Mouse (Mus musculus) limb, embryonic 12.5 days (tissue): ENCODE data around the gene Galnt15. TPM values are rescaled to one million over a fixed set of nuclear protein-coding genes. Genes with fewer than 3 reads are reported as not detected.
A peak's percentile ranks its signal among the peaks of the same experiment; 100 is the strongest.
"Not testable (repeated sequence)": the region's sequence is repeated elsewhere in the genome, so short reads cannot be mapped to it uniquely, and the experiment has no call there.

ENCODE experiments used
- ATAC-seq: fragments of 200-750 bp; cut with Nextera tagmentation; 2 replicates; pipeline ENCODE4 v1.8.0; 2017; ENCODE audit warnings: low read depth, moderate TSS enrichment; ENCODE audit not compliant: insufficient number of reproducible peaks, insufficient read depth, low FRiP score, low TSS enrichment
- H3K27ac ChIP-seq: fragments of 300-500 bp; sonication (generic); 2 replicates; pipeline ENCODE4 v1.5.1; 2016; ENCODE audit warnings: mild to moderate bottlenecking, moderate library complexity
- H3K27me3 ChIP-seq: fragments of 300-500 bp; sonication (generic); 2 replicates; pipeline ENCODE4 v1.6.1; 2016; ENCODE audit warnings: mild to moderate bottlenecking, moderate library complexity
- H3K36me3 ChIP-seq: fragments of 300-500 bp; sonication (generic); 2 replicates; pipeline ENCODE4 v1.6.1; 2016; ENCODE audit warnings: mild to moderate bottlenecking, moderate library complexity
- H3K4me1 ChIP-seq: fragments of 300-500 bp; sonication (generic); replicated peaks from 2 replicates; pipeline ENCODE4 v1.6.1; 2016
- H3K4me2 ChIP-seq: fragments of 300-500 bp; sonication (generic); 2 replicates; pipeline ENCODE4 v1.6.1; 2016; ENCODE audit warnings: mild to moderate bottlenecking, moderate library complexity
- H3K4me3 ChIP-seq: fragments of 300-500 bp; sonication (generic); replicated peaks from 2 replicates; pipeline ENCODE4 v1.5.1; 2016; ENCODE audit warnings: mild to moderate bottlenecking
- H3K9ac ChIP-seq: fragments of 300-500 bp; sonication (generic); replicated peaks from 2 replicates; pipeline ENCODE4 v1.6.1; 2016; ENCODE audit warnings: mild to moderate bottlenecking, moderate library complexity
- H3K9me3 ChIP-seq: fragments of 300-500 bp; sonication (generic); 2 replicates; pipeline ENCODE4 v1.6.1; 2016; ENCODE audit warnings: mild to moderate bottlenecking, moderate library complexity
- WGBS: fragments of 180-500 bp; shearing (Covaris S2); methylation state at CpG from one replicate; pipeline ENCODE4 v1.1.7; 2016; 5-methylcytosine and 5-hydroxymethylcytosine counted together
- polyA plus RNA-seq: library from polyadenylated mRNA; unstranded; fragments of >200 nt; fragmentation: Nextera tagmentation; extraction: Ambion mirVana; gene quantifications from 2 replicates; pipeline ENCODE4 v1.2.1, GENCODE M21; 2016

Galnt15 gene
- polyA plus RNA-seq, 1 experiment from 2014 or later: not detected

- 0 out of 2 replicates have a peak overlapping the region, but pooled peaks have one; percentile 12 for H3K27ac ChIP-seq
- no peak for ATAC-seq
- H3K36me3 ChIP-seq: no peaks in the 10 kb centered on the region
- H3K27me3 ChIP-seq: no peaks in the 10 kb centered on the region
- H3K4me1 ChIP-seq: peaks cover 7% of the 10 kb centered on the region
- no peak overlapping the region for H3K4me3 ChIP-seq
- WGBS: 53% methylated on average over 7 of the region's 7 CpGs
- H3K9ac ChIP-seq: no peak overlapping the region; the same call in 1 of the 2 replicates
- H3K4me2 ChIP-seq: no peak overlapping the region
- no peaks in the 10 kb centered on the region for H3K9me3 ChIP-seq
Measured at GRCm38 (mm10) chr14:32073901-32074300, 45.1 kb downstream of the Galnt15 start.

- no peak overlapping the region for H3K27ac ChIP-seq
- no peaks in the 10 kb centered on the region for H3K9me3 ChIP-seq
- H3K4me2 ChIP-seq: no peak overlapping the region
- no peak for ATAC-seq
- H3K27me3 ChIP-seq: no peaks in the 10 kb centered on the region
- no peak overlapping the region for H3K9ac ChIP-seq
- H3K4me3 ChIP-seq: no peak overlapping the region
- peaks cover 17% of the 10 kb centered on the region for H3K36me3 ChIP-seq
- WGBS: 50% methylated on average over 8 of the region's 8 CpGs
- H3K4me1 ChIP-seq: peaks cover 7% of the 10 kb centered on the region
Measured at GRCm38 (mm10) chr14:32076896-32077575, 48.2 kb downstream of the Galnt15 start.

GRCm38 (mm10) chr14:32081026-32081425 is 52.2 kb downstream of the Galnt15 start:
- Histone ChIP-seq H3K4me3 (no peak overlapping the region), H3K9me3 (no peaks in the 10 kb centered on the region), H3K4me1 (0 out of 2 replicates have a peak, but pooled peaks cover 6% of the 10 kb centered on the region), H3K36me3 (peaks cover 28% of the 10 kb centered on the region), H3K9ac (no peak overlapping the region), H3K27ac (no peak overlapping the region), H3K27me3 (no peaks in the 10 kb centered on the region), H3K4me2 (no peak overlapping the region)
- ATAC-seq: no peak
- 84% methylated on average over 10 of the region's 10 CpGs for WGBS

DNA sequence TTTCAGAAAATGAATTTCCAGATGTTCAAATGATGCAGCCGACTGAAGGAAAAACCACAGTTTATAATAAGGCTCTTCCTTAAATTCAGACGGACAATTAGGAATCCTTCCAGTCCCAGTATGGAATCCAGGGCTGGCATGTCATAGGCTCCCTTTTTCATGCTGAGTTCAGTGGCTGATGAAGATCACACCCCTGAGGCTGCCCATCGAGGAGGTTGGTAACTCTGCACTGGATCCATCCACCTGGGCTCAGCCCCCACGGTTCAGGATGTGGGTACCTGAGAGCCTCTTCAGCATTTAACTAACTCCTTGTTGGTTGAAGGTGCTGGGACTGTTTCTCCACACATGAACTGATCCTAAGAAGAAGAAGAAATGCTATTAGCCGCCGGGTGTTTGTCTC is 54.1 kb downstream of the Galnt15 start:
- 94% methylated on average over 6 of the region's 6 CpGs for WGBS
- no peak for ATAC-seq
- H3K36me3 ChIP-seq: peaks cover 28% of the 10 kb centered on the region

DNA sequence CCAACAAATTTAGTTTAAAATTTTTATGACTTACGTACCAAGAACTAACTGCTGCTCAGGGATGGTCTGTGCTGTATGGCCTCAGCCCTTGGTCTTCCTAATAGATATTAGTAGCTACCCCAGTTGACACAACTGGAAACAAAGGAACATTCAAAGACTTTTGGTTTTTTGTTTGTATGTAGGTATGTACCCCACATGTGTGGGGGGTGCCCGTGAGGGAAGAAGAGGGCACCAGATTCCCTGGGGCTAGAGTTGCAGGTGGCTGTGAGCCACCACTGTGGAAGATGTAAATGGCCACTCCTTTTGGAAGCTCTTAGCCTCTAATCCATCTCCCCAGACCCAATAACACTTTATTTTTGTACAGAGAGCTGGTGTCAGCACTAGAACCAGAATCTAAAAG is 54.7 kb downstream of the Galnt15 start:
- Histone ChIP-seq H3K4me2 (no peak overlapping the region), H3K9me3 (no peaks in the 10 kb centered on the region), H3K27ac (no peak overlapping the region), H3K36me3 (peaks cover 28% of the 10 kb centered on the region), H3K27me3 (no peaks in the 10 kb centered on the region), H3K4me1 (peaks cover 11% of the 10 kb centered on the region; the same call in 1 of the 2 replicates), H3K4me3 (no peak overlapping the region), H3K9ac (no peak overlapping the region)
- ATAC-seq: no peak
- WGBS: 93% methylated on average over 2 of the region's 2 CpGs

More for the DNA sequence above, 54.1 kb downstream of the Galnt15 start:
- no peaks in the 10 kb centered on the region for H3K9me3 ChIP-seq
- no peak overlapping the region for H3K9ac ChIP-seq
- peaks cover 11% of the 10 kb centered on the region; the same call in 1 of the 2 replicates for H3K4me1 ChIP-seq
- H3K4me3 ChIP-seq: no peak overlapping the region
- H3K27me3 ChIP-seq: no peaks in the 10 kb centered on the region
- no peak overlapping the region for H3K4me2 ChIP-seq
- no peak overlapping the region for H3K27ac ChIP-seq

GRCm38 (mm10) chr14:32084761-32085485 is 56.1 kb downstream of the Galnt15 start, which contains the start of gene Oxnad1:
TSS of gene Oxnad1 (plus strand) at chr14:32085374.
- Histone ChIP-seq H3K27me3 (no peaks in the 10 kb centered on the region), H3K9me3 (no peaks in the 10 kb centered on the region), H3K27ac (peak within 1 kb of the TSS; percentile 79), H3K4me2 (peak within 1 kb of the TSS; percentile 64), H3K4me1 (peaks cover 11% of the 10 kb centered on the region; the same call in 1 of the 2 replicates), H3K4me3 (peak within 1 kb of the TSS; percentile 63), H3K9ac (peak within 1 kb of the TSS; percentile 57), H3K36me3 (peaks cover 28% of the 10 kb centered on the region)
- peak; percentile 97 for ATAC-seq
- WGBS: 2% methylated on average over 22 of the region's 22 CpGs

- Histone ChIP-seq H3K27ac (peak within 1 kb of the TSS; percentile 79), H3K9ac (peak within 1 kb of the TSS; percentile 57)
- WGBS: under 1% methylated on average over 43 of the region's 43 CpGs
Measured at GRCm38 (mm10) chr14:32085486-32086201, 56.9 kb downstream of the Galnt15 start, which contains the start of gene Dph3. TSS of gene Dph3 (minus strand) at chr14:32085729.

GRCm38 (mm10) chr14:32086226-32086625 is 57.4 kb downstream of the Galnt15 start:
- ATAC-seq: no peak
- H3K36me3 ChIP-seq: peaks cover 19% of the 10 kb centered on the region
- H3K27ac ChIP-seq: peak overlapping the region; percentile 78; the same call in 1 of the 2 replicates
- peak overlapping the region; percentile 57 for H3K9ac ChIP-seq
- peak overlapping the region; percentile 64 for H3K4me2 ChIP-seq
- H3K4me1 ChIP-seq: peaks cover 19% of the 10 kb centered on the region
- WGBS: 30% methylated on average over 8 of the region's 8 CpGs
- H3K9me3 ChIP-seq: no peaks in the 10 kb centered on the region
- H3K27me3 ChIP-seq: no peaks in the 10 kb centered on the region
- H3K4me3 ChIP-seq: peak overlapping the region; percentile 63

More at GRCm38 (mm10) chr14:32085486-32086201, 56.9 kb downstream of the Galnt15 start, which contains the start of gene Dph3:
- ATAC-seq: peak; percentile 97
- H3K4me1 ChIP-seq: peaks cover 13% of the 10 kb centered on the region; the same call in 1 of the 2 replicates
- H3K9me3 ChIP-seq: no peaks in the 10 kb centered on the region
- H3K4me3 ChIP-seq: peak within 1 kb of the TSS; percentile 63
- H3K4me2 ChIP-seq: peak within 1 kb of the TSS; percentile 64
- H3K27me3 ChIP-seq: no peaks in the 10 kb centered on the region
- H3K36me3 ChIP-seq: peaks cover 25% of the 10 kb centered on the region

DNA sequence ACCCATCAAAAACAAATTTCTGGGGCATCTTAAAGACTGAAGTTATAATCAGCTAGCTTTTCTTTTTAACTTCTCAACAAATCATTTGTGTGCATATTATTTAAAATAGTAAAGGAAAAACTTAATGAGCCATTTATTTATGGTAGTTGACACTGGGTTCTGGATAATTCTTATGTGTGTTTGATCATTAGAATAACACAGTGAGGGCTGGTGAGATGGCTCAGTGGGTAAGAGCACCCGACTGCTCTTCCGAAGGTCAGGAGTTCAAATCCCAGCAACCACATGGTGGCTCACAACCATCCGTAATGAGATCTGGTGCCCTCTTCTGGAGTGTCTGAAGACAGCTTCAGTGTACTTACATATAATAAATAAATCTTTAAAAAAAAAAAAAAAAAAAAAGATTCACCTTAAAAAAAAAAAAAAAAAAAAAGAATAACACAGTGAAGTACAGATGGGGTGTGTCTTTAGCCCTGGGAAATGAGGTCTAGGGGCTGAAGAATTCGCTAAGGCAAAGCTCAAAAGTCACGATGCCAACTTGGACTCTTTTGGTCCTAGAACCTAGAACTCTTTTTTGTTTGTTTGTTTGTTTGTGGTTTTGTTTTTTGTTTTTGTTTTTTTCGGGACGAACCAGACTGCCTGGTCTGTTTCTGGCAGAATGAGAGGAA is 58.9 kb downstream of the Galnt15 start:
- H3K9me3 ChIP-seq, H3K4me2 ChIP-seq, ATAC-seq, H3K9ac ChIP-seq, H3K27ac ChIP-seq, H3K4me3 ChIP-seq, H3K27me3 ChIP-seq: not testable (repeated sequence)
- H3K36me3 ChIP-seq: peaks cover 11% of the 10 kb centered on the region
- H3K4me1 ChIP-seq: peaks cover 25% of the 10 kb centered on the region
- WGBS: 90% methylated on average over 7 of the region's 7 CpGs

DNA sequence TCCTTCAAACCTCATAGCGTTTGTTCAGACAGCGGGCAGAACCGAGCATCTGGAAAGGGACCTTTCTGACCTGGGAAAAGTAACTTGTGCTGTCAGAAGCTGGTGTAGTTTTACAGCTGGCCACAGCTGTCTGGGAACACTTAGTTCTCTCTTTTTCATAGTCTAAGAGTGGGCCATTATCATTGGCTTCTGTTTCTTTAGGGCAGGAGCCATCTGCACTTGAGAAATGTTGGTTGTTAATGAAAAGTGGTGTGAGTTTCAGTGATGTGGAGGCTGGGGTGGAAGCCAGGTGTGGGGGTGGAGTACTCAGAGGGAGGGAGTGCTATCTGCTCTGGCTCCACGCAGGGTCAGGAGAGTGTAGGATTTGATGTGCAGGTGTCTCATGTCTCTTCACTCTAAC is 62.3 kb downstream of the Galnt15 start:
- H3K27ac ChIP-seq: peak overlapping the region; percentile 45
- ATAC-seq: no peak
- H3K9ac ChIP-seq: no peak overlapping the region
- peaks cover 37% of the 10 kb centered on the region for H3K36me3 ChIP-seq
- no peaks in the 10 kb centered on the region for H3K27me3 ChIP-seq
- H3K9me3 ChIP-seq: no peaks in the 10 kb centered on the region
- H3K4me3 ChIP-seq: no peak overlapping the region
- peaks cover 19% of the 10 kb centered on the region for H3K4me1 ChIP-seq
- WGBS: 12% methylated on average over 4 of the region's 4 CpGs
- no peak overlapping the region for H3K4me2 ChIP-seq
